Mouse (Mus musculus) erythroblast, embryonic 14.5 days (primary cell): Measurements from ENCODE around the gene Pdcd4.

ENCODE experiments used
- GATA1 ChIP-seq: IDR thresholded peaks from 2 replicates; pipeline ENCODE4 v1.6.1; 2012; ENCODE audit warnings: low read length, inconsistent platforms, mixed read lengths
- TAL1 ChIP-seq: IDR thresholded peaks from 3 replicates; pipeline ENCODE4 v1.6.1; 2012; ENCODE audit warnings: low read length, inconsistent platforms, mixed read lengths

DNA sequence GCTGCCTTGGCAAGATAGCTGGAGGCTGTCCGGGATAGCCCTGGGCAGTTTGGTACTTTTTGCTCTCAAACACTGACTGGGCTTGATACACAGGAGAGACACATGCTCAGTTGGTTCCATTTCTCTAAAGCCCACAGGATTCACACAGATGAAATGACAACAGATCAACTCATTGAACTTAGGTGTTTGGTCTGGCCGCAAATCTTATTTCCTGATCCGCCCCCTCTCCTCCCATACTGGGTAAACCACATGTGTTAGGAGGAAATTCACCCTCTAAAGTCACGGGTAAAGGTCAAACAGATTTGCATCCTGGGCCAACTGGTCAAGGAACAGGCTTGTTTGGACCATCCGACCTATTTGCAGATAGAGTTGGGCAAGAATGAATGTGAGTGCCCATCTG, 2.5 kb upstream of the Pdcd4 start:
- TF ChIP-seq TAL1 = no peak
- no peak for TF ChIP-seq GATA1
